Mouse (Mus musculus) testis, adult 2 months (tissue): ENCODE results near the gene Ppp1r3f.

Experiments
- CTCF ChIP-seq: fragments of 200-500 bp; IDR thresholded peaks from 2 replicates; pipeline ENCODE4 v1.5.1; 2012; ENCODE audit warnings: low read depth, mild to moderate bottlenecking, inconsistent platforms, low read length, moderate library complexity; ENCODE audit not compliant: control insufficient read depth, insufficient read depth, insufficient replicate concordance
- POLR2A ChIP-seq: fragments of 200-500 bp; IDR thresholded peaks from 2 replicates; pipeline ENCODE4 v1.6.1; 2012; ENCODE audit warnings: low read depth, mild to moderate bottlenecking, inconsistent platforms, low read length, moderate library complexity; ENCODE audit not compliant: control insufficient read depth

GRCm38 (mm10) chrX:7572466-7572865 is 1.6 kb downstream of the Ppp1r3f start:
- TF ChIP-seq CTCF (no peak), POLR2A (no peak)
